Mouse (Mus musculus): ENCODE data around the gene Mogat2.
A peak's percentile ranks its signal among the peaks of the same experiment; 100 is the strongest.

The Mogat2 gene

DNA sequence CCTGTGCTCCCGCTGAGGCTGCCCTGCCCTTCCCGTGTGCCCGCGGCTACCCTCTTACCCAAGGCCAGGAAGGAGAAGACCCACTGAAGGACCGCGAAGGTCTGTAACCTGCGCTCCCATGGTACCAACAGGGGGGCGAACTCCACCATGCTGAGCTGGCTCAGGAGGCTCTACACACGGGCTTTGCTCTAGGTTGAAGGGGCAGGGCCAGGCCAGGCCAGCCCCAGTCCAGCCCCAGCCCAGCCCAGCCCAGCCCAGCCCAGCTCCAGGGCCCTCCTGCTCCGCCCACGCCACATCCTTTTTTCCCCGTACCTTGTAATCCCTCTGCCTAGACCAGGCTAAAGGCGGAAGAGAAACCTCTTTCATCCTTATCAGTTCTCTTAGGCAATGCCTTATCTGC, at the start of gene Mogat2:
TSS of gene Mogat2 (minus strand) at position 203 of the 400 bp plus-strand sequence.
- no peak for DNase-seq

DNA sequence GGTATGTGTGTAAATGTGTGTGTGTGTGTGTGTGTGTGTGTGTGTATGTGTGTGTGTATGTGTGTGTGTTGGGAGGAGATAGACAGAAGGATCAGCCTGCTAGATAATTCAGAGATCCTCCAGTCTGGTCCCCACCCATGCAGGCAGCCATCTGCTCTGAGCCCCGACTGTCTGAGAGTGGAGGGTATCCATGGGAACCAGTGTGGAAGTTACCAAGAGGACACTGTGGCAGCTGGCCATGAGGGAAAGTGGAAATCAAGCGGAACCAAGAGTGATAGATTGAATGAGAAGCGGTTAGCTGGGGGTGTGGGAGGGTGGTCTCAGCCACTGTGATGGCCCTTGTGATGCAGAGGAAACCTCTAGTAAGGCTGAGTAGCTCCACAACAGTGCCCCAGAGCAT, 48.9 kb upstream of the Mogat2 start:
- no peak for DNase-seq

DNA sequence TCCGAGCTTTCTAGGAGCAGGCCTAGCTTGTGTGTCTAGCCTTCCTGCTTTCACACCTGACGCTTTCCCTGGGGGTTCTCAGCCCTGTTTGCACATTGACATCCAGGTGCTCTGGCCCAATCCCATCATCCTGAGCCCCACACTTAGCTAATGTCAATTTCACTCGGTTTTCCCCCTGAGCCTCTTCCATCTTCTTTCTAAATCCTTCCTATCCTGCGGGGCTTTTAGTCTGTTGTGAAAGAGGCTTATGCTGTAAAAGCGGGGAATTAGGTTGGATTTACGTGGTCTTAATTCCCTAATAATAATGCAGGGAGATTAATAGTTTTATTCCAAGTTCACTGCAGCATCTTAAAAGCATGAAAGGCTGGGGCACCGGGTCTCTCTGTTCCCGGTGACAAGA, 41.2 kb upstream of the Mogat2 start:
- no peak for DNase-seq

DNA sequence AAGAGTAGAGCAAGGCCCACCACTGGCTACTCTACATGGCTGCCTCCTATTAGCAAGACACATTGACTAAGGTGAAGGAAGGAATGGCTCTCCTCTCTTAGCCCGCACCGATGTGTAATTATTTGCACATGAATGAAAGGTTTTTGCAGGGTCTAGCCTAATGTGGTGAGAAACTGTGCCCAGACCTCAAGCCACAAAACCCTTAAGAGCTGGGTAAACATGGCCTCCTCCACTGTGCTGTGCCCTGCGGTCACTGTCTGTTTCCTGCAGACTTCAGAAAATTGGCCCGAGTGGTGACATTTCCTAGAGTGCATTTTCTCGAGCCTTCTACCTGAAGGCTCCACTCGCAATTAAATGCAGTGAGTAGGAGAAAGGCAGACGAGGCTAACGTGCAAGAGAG, 39.9 kb upstream of the Mogat2 start:
- DNase-seq, result no peak

DNA sequence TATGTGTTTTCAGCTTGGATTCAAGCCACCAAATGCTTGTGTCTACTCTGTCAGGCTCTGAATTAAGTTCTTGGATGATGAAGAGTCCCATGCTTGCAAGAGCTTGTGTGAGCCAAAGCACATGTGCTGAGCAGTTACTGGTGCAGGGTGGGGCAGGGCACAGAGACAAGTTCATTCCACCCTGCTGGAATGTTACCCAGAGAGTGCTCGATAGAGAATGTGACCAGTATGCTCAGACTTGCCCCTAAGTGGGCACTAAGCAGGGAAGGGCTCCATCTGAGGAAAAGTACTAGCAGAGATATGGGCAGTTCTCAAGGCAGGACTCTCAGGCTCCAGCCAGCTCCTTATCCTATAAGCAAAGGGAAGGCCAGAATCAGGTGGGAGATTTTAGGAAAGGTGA, 38.3 kb upstream of the Mogat2 start:
- no peak for DNase-seq

DNA sequence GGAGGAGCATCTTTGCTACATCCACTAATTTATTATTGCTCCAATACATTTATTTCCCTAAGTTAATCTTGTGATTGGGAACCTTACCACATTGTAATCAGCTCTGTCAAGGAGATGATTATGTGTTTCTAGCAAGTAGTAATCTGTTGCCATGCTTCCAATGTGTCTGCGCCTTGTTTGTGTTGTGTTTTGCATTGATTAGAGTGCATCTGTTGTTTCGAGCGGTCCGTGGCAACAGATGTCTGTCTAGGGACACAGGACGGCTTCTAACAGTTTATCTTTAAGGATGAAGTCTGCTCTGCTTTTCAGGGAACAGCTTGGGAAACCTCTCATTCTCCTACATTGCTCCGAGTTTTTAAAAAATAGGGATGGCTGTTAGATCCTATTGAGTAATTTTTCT, 36.7 kb upstream of the Mogat2 start:
- no peak for DNase-seq

DNA sequence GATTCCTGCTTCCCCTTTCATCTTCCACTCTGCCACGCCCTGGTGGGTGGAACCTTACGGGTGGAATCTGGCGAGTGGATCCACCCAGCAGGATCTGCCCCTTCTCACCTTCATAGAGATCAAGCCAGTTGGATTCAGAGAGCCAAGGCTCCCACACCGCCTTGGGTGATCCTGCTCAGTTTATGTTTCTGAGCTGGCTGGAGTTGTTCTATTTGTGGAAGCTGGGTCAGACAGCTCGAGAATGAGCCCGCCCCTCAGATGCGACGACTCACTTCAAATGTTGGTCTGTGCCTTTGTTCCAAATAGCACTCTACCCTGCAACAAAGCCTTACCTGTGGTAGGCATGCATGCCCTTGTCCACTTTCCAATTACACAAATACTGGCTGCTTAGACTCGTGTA, 33.2 kb upstream of the Mogat2 start:
- no peak for DNase-seq

DNA sequence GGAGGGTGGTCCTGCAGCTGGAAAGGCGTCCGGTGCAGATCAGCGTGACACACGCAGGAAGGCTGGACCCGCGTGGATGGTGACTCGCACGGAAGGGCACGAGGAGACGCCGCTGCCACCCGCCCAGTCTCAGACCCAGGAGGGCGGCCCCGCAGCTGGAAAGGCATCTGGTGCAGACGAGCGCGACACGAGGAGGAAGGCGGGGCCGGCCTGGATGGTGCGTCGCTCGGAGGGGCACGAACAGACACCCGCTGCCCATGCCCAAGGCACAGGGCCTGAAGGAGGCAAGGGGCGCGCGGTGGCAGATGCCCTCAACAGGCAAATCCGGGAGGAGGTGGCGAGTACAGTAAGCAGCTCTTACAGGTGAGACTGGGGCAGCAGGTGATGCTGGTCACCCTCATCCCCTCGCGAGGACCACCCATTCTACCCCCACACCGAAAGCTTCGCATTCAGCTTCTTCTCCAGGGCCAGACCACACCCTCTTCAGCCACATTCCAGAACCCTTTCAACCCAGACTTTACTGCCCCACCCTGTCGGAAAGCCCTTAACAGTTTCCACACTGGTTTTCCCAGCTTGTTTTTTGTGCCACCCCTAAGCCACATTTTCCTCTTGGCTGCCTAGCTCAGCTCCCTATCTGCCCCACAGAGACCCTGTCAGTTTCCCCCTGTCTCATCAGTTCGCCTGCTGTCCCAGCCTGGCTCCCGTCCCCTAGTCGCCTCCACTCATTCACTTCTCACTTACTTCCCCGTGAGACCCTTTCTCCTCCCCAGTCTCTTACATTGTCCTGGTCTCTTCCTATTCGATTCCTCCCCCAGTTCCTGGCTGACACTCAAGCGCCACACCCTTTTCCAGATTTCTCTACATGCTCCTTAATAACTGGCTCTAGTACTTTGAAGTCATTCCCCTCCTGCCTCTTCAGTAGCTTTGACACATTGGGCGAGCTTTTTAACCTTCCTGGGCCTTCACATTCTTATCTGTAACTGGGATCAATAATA, 30.8 kb upstream of the Mogat2 start:
- no peak for DNase-seq

DNA sequence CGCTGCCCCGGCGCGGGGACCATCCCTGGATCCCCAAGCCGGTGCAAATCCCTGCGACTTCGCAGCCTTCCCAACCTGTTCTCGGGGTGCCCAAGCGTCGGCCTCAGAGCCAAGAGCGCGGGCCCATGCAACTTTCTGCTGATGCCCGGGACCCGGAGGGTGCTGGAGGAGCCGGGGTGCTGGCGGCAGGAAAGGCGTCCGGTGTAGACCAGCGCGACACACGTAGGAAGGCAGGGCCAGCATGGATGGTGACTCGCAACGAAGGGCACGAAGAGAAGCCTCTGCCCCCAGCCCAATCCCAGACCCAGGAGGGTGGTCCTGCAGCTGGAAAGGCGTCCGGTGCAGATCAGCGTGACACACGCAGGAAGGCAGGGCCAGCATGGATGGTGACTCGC, 30.1 kb upstream of the Mogat2 start:
- no peak for DNase-seq

DNA sequence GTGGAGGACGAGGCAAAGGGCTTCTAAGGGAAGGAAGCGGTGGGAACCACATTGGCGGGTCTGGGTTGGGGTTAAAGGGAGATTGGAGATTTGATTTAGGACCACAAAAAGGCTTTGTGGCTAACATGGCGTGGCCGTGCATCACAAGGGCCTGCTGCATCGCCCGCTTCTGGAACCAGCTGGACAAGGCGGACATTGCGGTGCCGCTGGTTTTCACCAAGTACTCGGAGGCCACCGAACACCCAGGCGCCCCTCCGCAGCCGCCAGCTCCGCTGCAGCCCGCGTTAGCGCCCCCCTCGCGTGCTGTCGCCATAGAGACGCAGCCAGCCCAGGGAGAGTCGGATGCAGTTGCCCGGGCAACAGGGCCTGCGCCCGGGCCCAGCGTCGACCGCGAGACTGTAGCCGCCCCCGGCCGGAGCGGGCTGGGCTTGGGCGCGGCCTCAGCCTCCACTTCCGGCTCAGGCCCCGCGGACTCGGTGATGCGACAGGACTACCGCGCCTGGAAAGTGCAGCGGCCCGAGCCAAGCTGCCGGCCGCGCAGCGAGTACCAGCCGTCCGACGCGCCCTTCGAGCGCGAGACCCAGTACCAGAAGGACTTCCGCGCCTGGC, 29.6 kb upstream of the Mogat2 start:
- peak; percentile 18 for DNase-seq

DNA sequence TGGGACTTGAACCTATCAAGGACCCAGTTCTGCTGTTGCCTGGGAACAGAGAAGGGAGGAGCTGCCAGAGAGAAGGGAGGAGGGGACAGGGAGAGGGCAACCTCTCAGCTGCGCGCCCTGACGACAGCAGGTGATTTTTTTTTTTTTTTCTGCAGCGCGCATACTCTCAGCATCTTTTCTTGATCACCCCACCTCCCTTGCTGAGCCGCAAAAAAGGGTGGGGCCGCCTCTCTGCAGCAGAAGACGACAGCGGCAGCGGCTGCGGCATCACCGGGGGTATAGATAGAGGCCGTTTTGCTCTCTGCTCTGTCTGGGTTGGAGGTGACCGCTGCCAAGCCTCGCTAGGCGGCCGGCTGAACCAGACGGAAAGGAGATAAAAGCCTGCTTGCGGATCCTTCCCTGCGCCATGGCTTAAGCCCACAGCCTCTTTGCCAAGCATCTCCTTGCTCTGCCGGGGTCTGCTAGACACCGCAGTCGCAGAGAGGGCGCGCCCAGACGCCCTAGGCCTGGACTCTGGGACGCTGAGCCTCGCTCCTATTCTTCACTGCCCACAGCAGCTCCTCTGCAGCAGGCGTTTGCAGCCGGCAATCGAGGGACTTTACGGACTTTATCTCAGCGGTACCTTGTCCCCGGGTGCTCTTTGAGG, 29.0 kb upstream of the Mogat2 start, which contains the start of gene Map6:
TSS of gene Map6 (plus strand) at position 197 of the 646 bp plus-strand sequence.
- peak; percentile 26 for DNase-seq

DNA sequence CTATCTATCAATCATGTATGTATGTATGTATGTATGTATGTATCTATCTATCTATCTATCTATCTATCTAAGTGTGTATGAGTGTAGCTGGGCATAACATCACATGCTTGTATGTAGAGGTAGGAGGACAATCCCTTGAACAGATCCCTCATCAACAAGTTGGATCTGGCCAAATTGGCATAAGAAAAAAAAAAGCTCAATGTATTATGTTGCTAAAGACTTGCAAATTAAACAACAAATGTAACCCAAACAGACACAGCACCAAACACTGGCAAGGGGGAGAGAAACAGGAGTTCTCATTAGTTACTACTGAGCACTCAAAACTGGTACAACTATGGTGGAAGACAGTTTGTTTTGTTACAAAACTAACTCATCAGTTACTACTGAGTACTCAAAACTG, 26.2 kb upstream of the Mogat2 start:
- no peak for DNase-seq

DNA sequence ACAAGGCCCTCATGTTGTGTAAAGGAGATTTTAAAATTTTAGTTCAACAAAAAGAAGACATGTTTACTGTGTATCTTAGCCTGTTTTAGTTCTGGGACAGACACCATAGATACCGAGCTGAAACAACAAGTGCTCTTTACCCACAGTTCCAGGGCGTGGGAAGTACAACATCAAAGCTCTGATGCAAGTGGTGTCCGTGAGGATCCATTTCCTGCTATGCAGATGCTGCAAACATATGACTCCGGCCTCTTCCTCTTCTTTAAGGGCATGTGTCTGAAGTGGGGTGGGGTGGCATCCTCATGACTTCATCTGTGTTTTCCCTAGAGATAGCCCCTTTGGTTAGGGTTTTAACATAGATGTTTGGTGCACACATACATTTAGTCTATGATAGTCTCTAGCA, 25.1 kb upstream of the Mogat2 start:
- no peak for DNase-seq

DNA sequence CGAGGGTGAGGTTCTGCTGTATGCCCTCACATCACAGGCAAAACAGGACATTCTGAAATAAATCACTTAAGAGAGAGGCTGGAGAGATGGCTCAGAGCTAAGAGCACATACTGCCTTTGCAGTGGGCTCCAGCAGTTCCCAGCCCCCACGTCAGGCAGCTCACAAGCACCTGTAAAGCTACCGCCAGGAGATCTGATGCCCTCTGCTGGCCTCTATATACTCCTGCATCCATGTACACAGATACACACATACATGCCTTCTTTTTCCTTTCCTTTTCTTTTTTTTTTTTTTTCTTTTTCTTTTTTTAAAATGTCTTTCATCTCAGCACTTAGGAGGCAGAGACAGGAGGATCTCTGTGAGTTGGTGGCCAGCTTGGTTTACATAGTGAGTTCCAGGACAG, 23.5 kb upstream of the Mogat2 start:
- no peak for DNase-seq

DNA sequence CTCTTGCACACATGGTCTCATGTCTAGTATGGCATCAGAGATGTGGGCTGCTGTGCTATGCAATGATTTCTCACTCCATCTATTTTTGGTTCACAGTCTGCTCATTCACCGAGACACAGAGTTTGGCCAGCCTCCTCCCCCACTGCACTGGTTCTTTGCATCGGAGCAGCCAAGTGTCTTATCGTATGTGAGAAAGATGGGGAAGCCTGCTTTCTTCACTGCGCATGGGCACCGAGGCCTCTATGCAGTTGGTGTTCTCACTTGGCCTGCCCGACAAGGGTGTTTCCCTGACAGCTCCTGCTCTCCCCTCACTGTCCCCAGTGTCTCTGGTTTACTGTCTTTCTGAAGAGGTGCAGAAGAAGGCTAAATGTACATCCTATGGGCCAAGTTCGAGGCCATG, 16.6 kb upstream of the Mogat2 start:
- DNase-seq, result no peak

DNA sequence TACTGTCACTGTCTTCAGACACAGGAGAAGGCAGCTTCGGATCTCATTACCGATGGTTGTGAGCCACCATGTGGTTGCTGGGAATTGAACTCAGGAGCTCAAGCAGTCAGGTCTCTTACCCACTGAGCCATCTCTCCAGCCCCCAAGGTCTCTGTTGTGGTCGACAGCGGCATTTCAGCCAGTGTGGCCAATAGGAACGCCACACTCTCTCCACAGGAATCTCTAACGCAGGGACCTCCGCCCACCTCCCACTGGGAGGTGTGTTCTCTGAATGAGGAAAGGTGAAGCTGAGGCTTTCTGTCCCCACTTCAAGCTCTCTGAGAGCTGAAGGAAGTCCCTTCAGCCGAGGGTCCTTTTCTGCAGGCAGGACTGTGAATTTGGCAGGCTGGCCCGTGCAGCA, 12.0 kb upstream of the Mogat2 start:
- DNase-seq, result no peak

DNA sequence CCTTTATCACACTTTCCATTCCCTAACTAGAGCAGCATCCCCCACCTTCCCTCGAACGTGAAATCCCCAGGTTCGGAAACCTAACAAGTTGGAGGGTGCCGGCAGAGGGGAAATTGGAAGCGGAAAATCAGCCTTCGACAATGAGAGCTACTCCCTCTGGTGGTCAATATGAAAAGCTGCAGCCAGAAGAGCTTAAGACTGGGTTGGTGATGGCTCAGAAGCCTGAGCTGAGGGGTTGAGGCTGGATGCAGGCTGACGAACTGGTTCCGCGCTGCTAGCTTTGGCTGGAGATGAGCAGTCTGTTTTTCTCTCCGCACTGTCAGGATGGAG, 11.1 kb upstream of the Mogat2 start:
- DNase-seq, result peak; percentile 33

DNA sequence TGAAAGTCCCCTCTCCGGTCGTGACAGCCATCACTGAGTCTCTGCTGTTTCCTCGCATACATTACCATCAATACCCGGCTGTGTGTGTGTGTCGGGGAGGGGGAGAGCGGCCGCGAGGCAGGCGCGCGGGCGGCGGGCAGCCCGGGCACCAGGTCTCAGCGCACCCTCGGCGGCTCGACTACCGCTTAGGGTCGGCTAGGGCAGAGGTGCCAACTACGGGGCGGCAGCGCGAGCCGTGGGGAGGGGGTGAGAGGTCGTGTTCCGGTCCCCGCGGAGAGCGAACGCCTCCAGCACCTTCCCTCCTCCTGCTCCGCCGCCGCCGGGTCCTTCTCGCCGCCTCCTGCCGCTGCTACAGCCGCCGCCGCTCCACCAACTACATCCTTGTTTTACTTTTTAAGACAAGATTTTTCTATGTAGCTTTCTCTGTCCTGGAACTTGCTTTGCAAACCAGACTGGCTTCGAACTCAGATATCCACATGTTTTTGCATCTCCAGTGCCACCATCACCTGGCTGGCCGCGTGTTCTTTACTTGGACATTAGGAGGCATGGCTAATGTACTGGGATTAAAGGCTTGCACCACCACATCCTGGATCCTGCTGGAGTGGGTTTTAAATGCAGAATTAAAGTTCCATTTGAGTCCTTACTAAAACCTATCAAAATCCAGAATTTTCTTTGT, 10.6 kb upstream of the Mogat2 start:
- peak; percentile 50 for DNase-seq

DNA sequence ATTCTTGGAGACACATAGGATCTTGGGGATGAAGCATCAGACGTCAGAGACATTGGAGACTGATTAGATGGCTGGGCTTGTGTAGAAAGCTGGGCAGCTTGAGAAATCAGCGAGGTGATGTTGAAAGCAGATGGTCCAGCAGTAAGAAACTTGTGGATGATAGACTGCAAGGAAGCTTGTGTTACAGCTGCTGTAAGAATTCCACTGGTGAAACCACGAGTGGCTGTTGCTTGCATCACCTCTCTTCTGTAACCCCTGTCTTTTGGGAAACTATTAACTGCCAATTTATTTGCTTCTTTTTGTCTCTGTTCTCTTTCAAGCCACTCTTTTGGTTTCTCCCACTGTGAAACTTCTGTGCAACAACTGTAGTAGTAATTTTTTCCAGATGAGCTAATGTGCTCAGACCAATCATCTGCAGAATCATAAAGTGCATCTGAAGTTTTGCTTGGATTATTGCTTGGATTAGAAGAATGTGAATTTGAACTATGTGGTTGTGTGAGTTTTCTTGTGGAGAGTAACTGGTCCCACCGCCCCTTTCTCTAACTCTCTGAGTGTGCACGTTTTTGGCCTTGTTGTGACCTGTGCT, 9.8 kb upstream of the Mogat2 start:
- DNase-seq, result no peak

DNA sequence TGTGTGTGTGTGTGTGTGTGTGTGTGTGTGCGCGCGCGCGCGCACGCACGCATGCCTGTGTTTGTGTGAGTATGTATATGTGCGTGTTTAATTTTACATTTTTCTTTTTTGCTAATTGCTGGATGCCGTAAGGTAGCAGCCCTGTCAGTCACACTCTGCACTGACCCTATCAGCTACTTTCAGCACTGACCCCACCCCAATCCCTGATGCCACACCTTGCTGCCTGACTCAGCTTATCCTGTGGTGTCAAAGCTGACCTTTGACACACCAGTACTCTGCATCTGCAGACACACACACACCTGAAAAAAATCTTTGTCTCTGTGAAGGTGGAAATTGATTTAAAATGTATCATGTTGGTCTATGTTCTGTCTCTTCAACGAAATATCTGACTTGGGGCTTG, 3.7 kb upstream of the Mogat2 start:
- no peak for DNase-seq

DNA sequence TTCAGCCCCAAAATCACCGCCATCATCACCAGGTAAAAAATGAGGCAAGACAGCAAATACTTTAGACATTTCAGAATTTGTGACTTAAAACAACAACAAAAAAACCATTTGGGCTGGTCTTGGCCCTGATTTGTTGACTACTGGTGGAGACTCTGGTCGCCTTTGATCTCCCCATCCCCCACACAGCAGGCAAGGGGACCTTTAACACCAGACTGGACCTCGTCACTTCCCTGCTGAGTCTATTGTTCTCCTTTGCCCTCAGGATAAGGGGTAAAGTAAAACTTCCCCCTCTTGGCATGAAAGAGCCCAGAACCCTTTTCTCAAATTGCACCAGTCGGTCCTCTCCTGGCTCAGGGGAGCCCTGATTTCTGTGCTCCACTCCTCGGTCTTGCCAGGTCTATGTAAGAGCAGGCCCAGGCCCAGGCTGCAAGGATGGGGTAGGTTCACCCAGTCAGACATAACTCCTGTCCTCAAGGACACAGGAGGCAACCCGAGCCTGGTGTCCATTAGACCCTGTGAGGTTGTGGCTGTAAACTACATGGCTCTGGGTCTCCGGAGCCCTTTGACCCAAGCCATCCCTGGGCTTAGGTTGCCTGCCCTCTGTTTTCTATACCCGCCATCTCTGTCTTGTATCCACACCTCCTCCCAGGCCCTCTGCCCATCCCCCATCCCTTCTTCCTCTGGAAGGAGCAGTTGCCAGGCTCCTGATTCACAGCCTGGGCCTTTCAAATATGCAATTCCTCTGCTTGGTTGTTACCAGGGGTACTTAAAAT, 1.3 kb downstream of the Mogat2 start:
- no peak for DNase-seq

DNA sequence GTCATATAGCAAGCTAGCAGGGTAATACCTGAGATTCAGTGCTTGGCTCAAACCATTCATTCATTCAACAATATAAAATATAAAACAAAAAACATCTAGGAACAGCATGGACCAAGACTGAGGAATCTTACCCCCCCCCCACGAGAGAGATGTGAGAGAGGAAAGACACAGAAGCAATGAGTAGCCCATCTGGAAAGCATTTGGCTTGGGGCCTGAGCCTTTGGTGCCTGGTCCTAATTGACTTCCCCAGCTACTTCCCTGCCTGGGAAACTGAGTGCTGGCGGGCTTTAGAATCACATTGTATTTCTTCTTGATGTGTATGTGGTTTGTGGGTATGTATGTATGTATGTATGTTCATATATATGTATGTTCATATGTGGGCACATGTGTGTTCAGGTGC, 2.8 kb downstream of the Mogat2 start:
- no peak for DNase-seq

All from thymus, postnatal 14 days (tissue).